ENCODE assay signal across 7 mouse cellular contexts in genomic region chr6:97221205-97222025, GRCm38 (mm10). TPM values are rescaled to one million over a fixed set of nuclear protein-coding genes. Genes with fewer than 3 reads are reported as not detected.
DNase-seq lines count a peak whose midpoint lies in the region; ATAC-seq and TF ChIP-seq lines count a peak whose summit lies in the region.

No protein-coding gene starts in this region.

- no peak for DNase-seq in lung, postnatal 10 days
- DNase-seq in left cerebral cortex, postnatal 25 days (ENCODE audit: low spot score in 2 of 2) = peak; percentile 63 to 92
- no peak for DNase-seq in stomach, postnatal 0 days (ENCODE audit: low spot score)
- DNase-seq in midbrain, embryonic 11.5 days (ENCODE audit: low spot score, missing footprints) = no peak

- H3K4me1 ChIP-seq in lung, embryonic 15.5 days = peaks cover 13% of the 10 kb centered on the region
- peaks cover 31% of the 10 kb centered on the region for H3K4me1 ChIP-seq in embryonic facial prominence, embryonic 15.5 days
- 0 out of 2 replicates have a peak, but pooled peaks cover 4% of the 10 kb centered on the region for H3K4me1 ChIP-seq in stomach, postnatal 0 days (replicated peaks; ENCODE audit: control insufficient read depth, insufficient read depth)
- no peaks in the 10 kb centered on the region for H3K4me1 ChIP-seq in midbrain, embryonic 11.5 days (ENCODE audit: control insufficient read depth, insufficient read depth, low read length)

- H3K4me2 ChIP-seq in lung, embryonic 15.5 days = no peak overlapping the region
- H3K4me2 ChIP-seq in embryonic facial prominence, embryonic 15.5 days (replicated peaks) = no peak overlapping the region; the same call in 1 of the 2 replicates
- no peak overlapping the region for H3K4me2 ChIP-seq in stomach, postnatal 0 days (replicated peaks; ENCODE audit: low read depth)
- no peak overlapping the region for H3K4me2 ChIP-seq in midbrain, embryonic 11.5 days

- WGBS in lung, embryonic 15.5 days = 59% methylated on average over 15 of the region's 15 CpGs
- WGBS in embryonic facial prominence, embryonic 15.5 days = 48% methylated on average over 15 of the region's 15 CpGs
- WGBS in stomach, postnatal 0 days = 55% methylated on average over 15 of the region's 15 CpGs
- WGBS in midbrain, embryonic 11.5 days = 78% methylated on average over 15 of the region's 15 CpGs

- no peak overlapping the region for H3K9ac ChIP-seq in lung, embryonic 15.5 days
- no peak overlapping the region for H3K9ac ChIP-seq in embryonic facial prominence, embryonic 15.5 days
- H3K9ac ChIP-seq in stomach, postnatal 0 days (ENCODE audit: low read length) = no peak overlapping the region
- H3K9ac ChIP-seq in midbrain, embryonic 11.5 days (ENCODE audit: low read length) = no peak overlapping the region

- 0 out of 2 replicates have a peak, but pooled peaks have one; percentile 35 for ATAC-seq in lung, embryonic 15.5 days (ENCODE audit: borderline replicate concordance, extremely low read depth, low FRiP score, low TSS enrichment)
- peak; percentile 58; the same call in 1 of the 2 replicates for ATAC-seq in embryonic facial prominence, embryonic 15.5 days (ENCODE audit: insufficient number of reproducible peaks, low FRiP score, low TSS enrichment, low read depth)
- ATAC-seq in stomach, postnatal 0 days (ENCODE audit: low FRiP score, low TSS enrichment) = 0 out of 2 replicates have a peak, but pooled peaks have one; percentile 40
- ATAC-seq in midbrain, embryonic 11.5 days (ENCODE audit: low FRiP score) = no peak
- no peak for ATAC-seq in erythroid progenitor cell, adult 5-6 weeks (replicated peaks; ENCODE audit: low FRiP score, poor library complexity, severe bottlenecking)

- TF ChIP-seq EP300 in stomach, postnatal 0 days (optimal IDR thresholded peaks at IDR 0.05) = no peak

- no peak for TF ChIP-seq CTCF in stomach, postnatal 0 days (IDR thresholded peaks at IDR 0.05; ENCODE audit: low read depth)

- no peak overlapping the region for H3K4me3 ChIP-seq in lung, embryonic 15.5 days
- H3K4me3 ChIP-seq in embryonic facial prominence, embryonic 15.5 days (replicated peaks) = no peak overlapping the region
- no peak overlapping the region for H3K4me3 ChIP-seq in stomach, postnatal 0 days (ENCODE audit: low read depth, low read length)
- H3K4me3 ChIP-seq in midbrain, embryonic 11.5 days (ENCODE audit: low read depth, low read length) = no peak overlapping the region

- no peaks in the 10 kb centered on the region for H3K27me3 ChIP-seq in lung, embryonic 15.5 days
- no peaks in the 10 kb centered on the region for H3K27me3 ChIP-seq in embryonic facial prominence, embryonic 15.5 days
- no peaks in the 10 kb centered on the region for H3K27me3 ChIP-seq in stomach, postnatal 0 days (ENCODE audit: control insufficient read depth, insufficient read depth, low read length)
- no peaks in the 10 kb centered on the region for H3K27me3 ChIP-seq in midbrain, embryonic 11.5 days (ENCODE audit: control insufficient read depth, insufficient read depth, low read length)

- H3K9me3 ChIP-seq in lung, embryonic 15.5 days = no peaks in the 10 kb centered on the region
- no peaks in the 10 kb centered on the region for H3K9me3 ChIP-seq in embryonic facial prominence, embryonic 15.5 days (replicated peaks)
- no peaks in the 10 kb centered on the region for H3K9me3 ChIP-seq in stomach, postnatal 0 days (ENCODE audit: control insufficient read depth, low read length)
- H3K9me3 ChIP-seq in midbrain, embryonic 11.5 days (ENCODE audit: control insufficient read depth, low read length) = no peaks in the 10 kb centered on the region

- no peaks in the 10 kb centered on the region for H3K36me3 ChIP-seq in lung, embryonic 15.5 days
- H3K36me3 ChIP-seq in embryonic facial prominence, embryonic 15.5 days = no peaks in the 10 kb centered on the region
- H3K36me3 ChIP-seq in stomach, postnatal 0 days (ENCODE audit: control insufficient read depth, insufficient read depth, low read length) = no peaks in the 10 kb centered on the region
- H3K36me3 ChIP-seq in midbrain, embryonic 11.5 days (ENCODE audit: control insufficient read depth, insufficient read depth, low read length) = no peaks in the 10 kb centered on the region

- H3K27ac ChIP-seq in lung, embryonic 15.5 days = no peak overlapping the region
- H3K27ac ChIP-seq in embryonic facial prominence, embryonic 15.5 days (replicated peaks) = peak overlapping the region; percentile 77
- H3K27ac ChIP-seq in stomach, postnatal 0 days (replicated peaks) = 0 out of 2 replicates have a peak overlapping the region, but pooled peaks have one; percentile 13
- H3K27ac ChIP-seq in midbrain, embryonic 11.5 days (ENCODE audit: low read depth, low read length) = no peak overlapping the region

- intact Hi-C loops in left cerebral cortex, postnatal 25 days (cut with DNase I) = no loop called here

RNA-seq across cellular contexts. Expression of gene Arl6ip5, which starts 10.9 kb away (rescaled TPM):
- polyA plus RNA-seq in lung, embryonic 15.5 days (2015; fragmentation: Nextera tagmentation; extraction: Ambion mirVana) = 61.1 and 62.3 TPM in 2 replicates
- 114 and 123 TPM in 2 replicates for polyA plus RNA-seq in embryonic facial prominence, embryonic 15.5 days (2015; fragmentation: Nextera tagmentation; extraction: Ambion mirVana)
- 100 to 1,000 TPM; 199 to 212 TPM for total RNA-seq in left cerebral cortex, postnatal 25 days (2021)
- 69.0 and 71.2 TPM in 2 replicates for polyA plus RNA-seq in stomach, postnatal 0 days (2015; fragmentation: Nextera tagmentation; extraction: Ambion mirVana)
- polyA plus RNA-seq in midbrain, embryonic 11.5 days (2014; fragmentation: Nextera tagmentation; extraction: Ambion mirVana) = 41.4 and 41.8 TPM in 2 replicates
- total RNA-seq in erythroid progenitor cell, adult 5-6 weeks (2015; ENCODE audit: low replicate concordance) = 13.0 and 18.4 TPM in 2 replicates
- 16.7 and 22.1 TPM in 2 replicates for total RNA-seq in erythroid progenitor cell, adult 5-6 weeks (2017; ENCODE audit: low replicate concordance)

RNA-seq across cellular contexts. Expression of gene Uba3, which starts 16.0 kb away (rescaled TPM):
- 79.3 and 81.9 TPM in 2 replicates for polyA plus RNA-seq in lung, embryonic 15.5 days (2015; fragmentation: Nextera tagmentation; extraction: Ambion mirVana)
- 76.9 and 77.0 TPM in 2 replicates for polyA plus RNA-seq in embryonic facial prominence, embryonic 15.5 days (2015; fragmentation: Nextera tagmentation; extraction: Ambion mirVana)
- 10 to 100 TPM; 68.6 to 75.2 TPM for total RNA-seq in left cerebral cortex, postnatal 25 days (2021)
- polyA plus RNA-seq in stomach, postnatal 0 days (2015; fragmentation: Nextera tagmentation; extraction: Ambion mirVana) = 33.3 and 33.7 TPM in 2 replicates
- polyA plus RNA-seq in midbrain, embryonic 11.5 days (2014; fragmentation: Nextera tagmentation; extraction: Ambion mirVana) = 99.4 and 101 TPM in 2 replicates
- total RNA-seq in erythroid progenitor cell, adult 5-6 weeks (2015; ENCODE audit: low replicate concordance) = 34.2 and 38.6 TPM in 2 replicates
- total RNA-seq in erythroid progenitor cell, adult 5-6 weeks (2017; ENCODE audit: low replicate concordance) = 55.7 and 71.2 TPM in 2 replicates

RNA-seq across cellular contexts. Expression of gene Lmod3, which starts 31.1 kb away (rescaled TPM):
- polyA plus RNA-seq in lung, embryonic 15.5 days (2015; fragmentation: Nextera tagmentation; extraction: Ambion mirVana) = 0.30 and 0.42 TPM in 2 replicates
- polyA plus RNA-seq in embryonic facial prominence, embryonic 15.5 days (2015; fragmentation: Nextera tagmentation; extraction: Ambion mirVana) = 10.6 and 14.4 TPM in 2 replicates
- total RNA-seq in left cerebral cortex, postnatal 25 days (2021) = not detected
- polyA plus RNA-seq in stomach, postnatal 0 days (2015; fragmentation: Nextera tagmentation; extraction: Ambion mirVana) = 0.16 and 0.27 TPM in 2 replicates
- polyA plus RNA-seq in midbrain, embryonic 11.5 days (2014; fragmentation: Nextera tagmentation; extraction: Ambion mirVana) = 0.08 TPM in 1 of 2 replicates, not detected in the other
- not detected in 2 replicates for total RNA-seq in erythroid progenitor cell, adult 5-6 weeks (2015; ENCODE audit: low replicate concordance)
- not detected in 2 replicates for total RNA-seq in erythroid progenitor cell, adult 5-6 weeks (2017; ENCODE audit: low replicate concordance)

RNA-seq across cellular contexts. Expression of gene Tmf1, which starts 42.5 kb away (rescaled TPM):
- 33.1 and 34.5 TPM in 2 replicates for polyA plus RNA-seq in lung, embryonic 15.5 days (2015; fragmentation: Nextera tagmentation; extraction: Ambion mirVana)
- polyA plus RNA-seq in embryonic facial prominence, embryonic 15.5 days (2015; fragmentation: Nextera tagmentation; extraction: Ambion mirVana) = 36.8 and 39.0 TPM in 2 replicates
- total RNA-seq in left cerebral cortex, postnatal 25 days (2021) = 10 to 100 TPM; 50.0 to 54.9 TPM
- 27.4 and 34.3 TPM in 2 replicates for polyA plus RNA-seq in stomach, postnatal 0 days (2015; fragmentation: Nextera tagmentation; extraction: Ambion mirVana)
- polyA plus RNA-seq in midbrain, embryonic 11.5 days (2014; fragmentation: Nextera tagmentation; extraction: Ambion mirVana) = 29.9 and 34.6 TPM in 2 replicates
- total RNA-seq in erythroid progenitor cell, adult 5-6 weeks (2015; ENCODE audit: low replicate concordance) = 18.0 and 21.3 TPM in 2 replicates
- 107 and 142 TPM in 2 replicates for total RNA-seq in erythroid progenitor cell, adult 5-6 weeks (2017; ENCODE audit: low replicate concordance)

Comparison
In these comparisons a context has a peak if more than half of its experiments do, and no peak if none do; other contexts are left out.
1. ATAC-seq: peak in lung, embryonic 15.5 days (single experiment), embryonic facial prominence, embryonic 15.5 days (single experiment) and stomach, postnatal 0 days (single experiment); none in midbrain, embryonic 11.5 days (single experiment) and erythroid progenitor cell, adult 5-6 weeks (single experiment).
2. H3K27ac ChIP-seq: peak in embryonic facial prominence, embryonic 15.5 days (single experiment) and stomach, postnatal 0 days (single experiment); none in lung, embryonic 15.5 days (single experiment) and midbrain, embryonic 11.5 days (single experiment).
3. DNase-seq: peak in left cerebral cortex, postnatal 25 days (2 of 2); none in lung, postnatal 10 days (single experiment), stomach, postnatal 0 days (single experiment) and midbrain, embryonic 11.5 days (single experiment).